Mouse (Mus musculus) E14TG2a.4 (cell line): ENCODE data around the gene C9.

Experiments used
- H3K27me3 ChIP-seq: 2 replicates; pipeline ENCODE4 v1.6.1; 2014; ENCODE audit warnings: low read length, control low read depth; ENCODE audit not compliant: insufficient read depth
- H3K36me3 ChIP-seq: 2 replicates; pipeline ENCODE4 v1.6.1; 2014; ENCODE audit warnings: low read length, control low read depth; ENCODE audit not compliant: insufficient read depth
- H3K4me1 ChIP-seq: replicated peaks from 2 replicates; pipeline ENCODE4 v1.6.1; 2014; ENCODE audit warnings: low read depth, low read length, control low read depth
- H3K4me3 ChIP-seq: replicated peaks from 2 replicates; pipeline ENCODE4 v1.5.1; 2014; ENCODE audit warnings: mild to moderate bottlenecking, low read length
- H3K9me3 ChIP-seq: 2 replicates; pipeline ENCODE4 v1.6.1; 2014; ENCODE audit warnings: low read length, control low read depth
- CTCF ChIP-seq: conservative IDR thresholded peaks from 2 replicates; pipeline ENCODE4 v1.5.1; 2014; ENCODE audit warnings: low read length
- NANOG ChIP-seq: IDR thresholded peaks from 2 replicates; pipeline ENCODE4 v1.6.1; 2014; ENCODE audit warnings: borderline replicate concordance, low read length, mixed read lengths
- POU5F1 ChIP-seq: IDR thresholded peaks from 2 replicates; pipeline ENCODE4 v1.6.1; 2014; ENCODE audit warnings: low read length, borderline replicate concordance

The C9 gene

GRCm38 (mm10) chr15:6448892-6449291 lies 3.8 kb downstream of the C9 start:
- no peaks in the 10 kb centered on the region for H3K9me3 ChIP-seq
- no peak overlapping the region for H3K4me3 ChIP-seq
- TF ChIP-seq NANOG (no peak), CTCF (no peak), POU5F1 (no peak)
- H3K4me1 ChIP-seq: no peaks in the 10 kb centered on the region
- no peaks in the 10 kb centered on the region for H3K36me3 ChIP-seq
- no peaks in the 10 kb centered on the region for H3K27me3 ChIP-seq

- Histone ChIP-seq H3K4me3 (no peak overlapping the region), H3K27me3 (no peaks in the 10 kb centered on the region), H3K9me3 (no peaks in the 10 kb centered on the region), H3K36me3 (no peaks in the 10 kb centered on the region), H3K4me1 (no peaks in the 10 kb centered on the region)
- TF ChIP-seq NANOG (no peak), CTCF (no peak), POU5F1 (no peak)
Measured at GRCm38 (mm10) chr15:6454461-6454860, 9.3 kb downstream of the C9 start.

GRCm38 (mm10) chr15:6461381-6461780 lies 16.3 kb downstream of the C9 start:
- no peaks in the 10 kb centered on the region for H3K36me3 ChIP-seq
- H3K4me1 ChIP-seq: no peaks in the 10 kb centered on the region
- H3K27me3 ChIP-seq: no peaks in the 10 kb centered on the region
- no peak for TF ChIP-seq POU5F1
- no peak for TF ChIP-seq CTCF
- no peak for TF ChIP-seq NANOG
- H3K9me3 ChIP-seq: no peaks in the 10 kb centered on the region
- H3K4me3 ChIP-seq: no peak overlapping the region

- Histone ChIP-seq H3K4me1 (no peaks in the 10 kb centered on the region), H3K36me3 (no peaks in the 10 kb centered on the region), H3K27me3 (no peaks in the 10 kb centered on the region), H3K4me3 (no peak overlapping the region), H3K9me3 (no peaks in the 10 kb centered on the region)
- TF ChIP-seq CTCF (no peak), POU5F1 (no peak), NANOG (no peak)
Measured at GRCm38 (mm10) chr15:6463361-6463923, 18.3 kb downstream of the C9 start.

- H3K9me3 ChIP-seq: no peaks in the 10 kb centered on the region
- no peaks in the 10 kb centered on the region for H3K4me1 ChIP-seq
- H3K4me3 ChIP-seq: no peak overlapping the region
- no peaks in the 10 kb centered on the region for H3K36me3 ChIP-seq
- no peaks in the 10 kb centered on the region for H3K27me3 ChIP-seq
- TF ChIP-seq POU5F1: no peak
- no peak for TF ChIP-seq NANOG
- TF ChIP-seq CTCF: no peak
Measured at GRCm38 (mm10) chr15:6466995-6467394, 21.9 kb downstream of the C9 start.

- H3K36me3 ChIP-seq: no peaks in the 10 kb centered on the region
- no peaks in the 10 kb centered on the region for H3K9me3 ChIP-seq
- H3K4me3 ChIP-seq: no peak overlapping the region
- peaks cover 5% of the 10 kb centered on the region; the same call in 1 of the 2 replicates for H3K4me1 ChIP-seq
- no peak for TF ChIP-seq POU5F1
- TF ChIP-seq NANOG: no peak
- TF ChIP-seq CTCF: no peak
- H3K27me3 ChIP-seq: no peaks in the 10 kb centered on the region
Measured at GRCm38 (mm10) chr15:6468845-6469244, 23.7 kb downstream of the C9 start.

- Histone ChIP-seq H3K4me3 (no peak overlapping the region), H3K9me3 (no peaks in the 10 kb centered on the region), H3K27me3 (no peaks in the 10 kb centered on the region), H3K36me3 (no peaks in the 10 kb centered on the region), H3K4me1 (peaks cover 5% of the 10 kb centered on the region; the same call in 1 of the 2 replicates)
- TF ChIP-seq NANOG (no peak), CTCF (no peak), POU5F1 (no peak)
Measured at GRCm38 (mm10) chr15:6469384-6469783, 24.3 kb downstream of the C9 start.

- Histone ChIP-seq H3K4me1 (no peaks in the 10 kb centered on the region), H3K27me3 (no peaks in the 10 kb centered on the region), H3K4me3 (no peak overlapping the region), H3K36me3 (no peaks in the 10 kb centered on the region), H3K9me3 (no peaks in the 10 kb centered on the region)
- TF ChIP-seq NANOG (no peak), CTCF (no peak), POU5F1 (no peak)
Measured at GRCm38 (mm10) chr15:6483561-6483960, 38.4 kb downstream of the C9 start.

GRCm38 (mm10) chr15:6492386-6492785 lies 47.3 kb downstream of the C9 start:
- Histone ChIP-seq H3K4me3 (no peak overlapping the region), H3K27me3 (no peaks in the 10 kb centered on the region), H3K9me3 (no peaks in the 10 kb centered on the region), H3K36me3 (no peaks in the 10 kb centered on the region), H3K4me1 (no peaks in the 10 kb centered on the region)
- TF ChIP-seq POU5F1 (no peak), NANOG (no peak), CTCF (no peak)
